Mouse (Mus musculus) kidney, embryonic 16.5 days (tissue): ENCODE results near the gene Pdk2. TPM values are rescaled to one million over a fixed set of nuclear protein-coding genes. Genes with fewer than 3 reads are reported as not detected.

Experiments
- ATAC-seq: fragments of 200-750 bp; cut with Nextera tagmentation; 2 replicates; pipeline ENCODE4 v1.8.0; 2017; ENCODE audit warnings: moderate TSS enrichment; ENCODE audit not compliant: low FRiP score, low TSS enrichment
- H3K27ac ChIP-seq: fragments of 300-500 bp; sonication (generic); 2 replicates; pipeline ENCODE4 v1.5.1; 2014; ENCODE audit warnings: low read length
- H3K27me3 ChIP-seq: fragments of 300-500 bp; sonication (generic); 2 replicates; pipeline ENCODE4 v1.6.1; 2014; ENCODE audit warnings: low read length, control low read depth, mixed read lengths; ENCODE audit not compliant: insufficient read depth
- H3K36me3 ChIP-seq: fragments of 300-500 bp; sonication (generic); 2 replicates; pipeline ENCODE4 v1.6.1; 2014; ENCODE audit warnings: low read length, control low read depth, mixed read lengths; ENCODE audit not compliant: insufficient read depth
- H3K4me1 ChIP-seq: fragments of 300-500 bp; sonication (generic); 2 replicates; pipeline ENCODE4 v1.6.1; 2014; ENCODE audit warnings: low read length, control low read depth, mixed read lengths; ENCODE audit not compliant: insufficient read depth
- H3K4me2 ChIP-seq: fragments of 300-500 bp; sonication (generic); replicated peaks from 2 replicates; pipeline ENCODE4 v1.6.1; 2014; ENCODE audit warnings: low read depth, low read length
- H3K4me3 ChIP-seq: fragments of 300-500 bp; sonication (generic); 2 replicates; pipeline ENCODE4 v1.5.1; 2014; ENCODE audit warnings: mild to moderate bottlenecking, low read length
- H3K9ac ChIP-seq: fragments of 300-500 bp; sonication (generic); replicated peaks from 2 replicates; pipeline ENCODE4 v1.6.1; 2014; ENCODE audit warnings: low read length
- H3K9me3 ChIP-seq: fragments of 300-500 bp; sonication (generic); 2 replicates; pipeline ENCODE4 v1.6.1; 2016; ENCODE audit warnings: low read length, control low read depth
- WGBS: fragments of 180-500 bp; shearing (Covaris S2); extraction: QIAGEN DNeasy Blood & Tissue Kit; methylation state at CpG from one replicate; pipeline ENCODE4 v1.1.7; 2014; 5-methylcytosine and 5-hydroxymethylcytosine counted together
- polyA plus RNA-seq: library from polyadenylated mRNA; unstranded; fragments of >200 nt; fragmentation: Nextera tagmentation; extraction: Ambion mirVana; gene quantifications from 2 replicates; pipeline ENCODE4 v1.2.1, GENCODE M21; 2015

The Pdk2 gene
- polyA plus RNA-seq, 1 experiment from 2014 or later: 72.3 TPM

DNA sequence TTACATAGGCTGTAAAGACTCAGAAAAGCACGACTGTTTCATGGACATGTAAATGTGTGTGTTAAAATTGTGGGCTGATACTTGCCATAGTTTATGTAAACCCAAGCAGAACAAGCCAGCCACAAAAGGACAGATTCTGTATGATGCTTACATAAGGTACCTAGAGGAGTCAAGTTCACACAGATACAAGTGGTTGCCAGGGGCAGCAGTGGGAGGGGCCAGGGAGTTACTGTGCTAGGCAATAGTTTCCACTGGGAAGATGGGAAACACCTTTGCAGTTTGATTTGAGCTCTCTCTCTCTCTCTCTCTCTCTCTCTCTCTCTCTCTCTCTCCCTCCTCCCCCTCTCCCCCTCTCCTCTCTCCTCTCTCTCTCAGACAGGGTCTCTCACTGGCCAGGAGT, 56.0 kb downstream of the Pdk2 start:
- no peaks in the 10 kb centered on the region for H3K27me3 ChIP-seq
- H3K36me3 ChIP-seq: no peaks in the 10 kb centered on the region
- 43% methylated on average over 1 of the region's 1 CpGs for WGBS
- no peak overlapping the region for H3K4me2 ChIP-seq
- ATAC-seq: no peak
- no peaks in the 10 kb centered on the region for H3K9me3 ChIP-seq
- H3K4me3 ChIP-seq: no peak overlapping the region
- H3K4me1 ChIP-seq: peaks cover 23% of the 10 kb centered on the region
- no peak overlapping the region for H3K27ac ChIP-seq
- no peak overlapping the region; the same call in 1 of the 2 replicates for H3K9ac ChIP-seq

DNA sequence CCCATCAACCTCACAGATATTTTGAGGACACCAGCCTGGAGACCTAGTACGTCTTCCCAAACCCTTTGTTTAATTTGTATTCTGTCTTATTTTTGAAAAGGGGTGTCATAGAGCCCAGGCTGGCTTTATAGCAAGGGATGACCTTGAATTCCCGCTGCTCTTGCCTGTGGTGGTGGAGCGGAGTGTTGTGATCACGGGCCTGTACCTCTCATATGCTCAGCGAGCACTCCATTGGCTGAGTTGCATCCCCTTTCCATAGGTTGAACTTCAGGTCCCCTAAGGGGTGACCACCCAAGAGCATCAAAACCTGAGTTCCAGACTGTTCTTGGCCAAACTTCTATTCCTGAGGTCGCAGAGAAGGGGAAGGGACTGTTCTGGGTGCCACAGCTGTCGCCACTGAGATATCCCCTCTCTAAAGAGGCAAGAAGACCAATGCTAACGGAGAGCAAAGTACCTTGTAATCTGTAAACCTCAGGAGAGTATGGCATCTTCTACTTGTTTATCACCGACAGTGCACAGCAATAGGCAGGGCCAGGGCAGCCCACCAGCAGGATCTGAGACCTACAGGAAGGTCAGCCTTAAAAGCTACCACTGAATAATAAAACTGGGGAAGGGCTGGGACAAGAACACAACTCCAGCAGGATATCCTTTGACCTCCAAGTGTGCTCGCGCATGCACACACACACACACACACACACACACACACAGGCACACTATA, 61.5 kb downstream of the Pdk2 start:
- WGBS: 77% methylated on average over 11 of the region's 11 CpGs
- peak; percentile 24 for ATAC-seq
- no peaks in the 10 kb centered on the region for H3K9me3 ChIP-seq
- no peaks in the 10 kb centered on the region for H3K4me1 ChIP-seq
- no peaks in the 10 kb centered on the region for H3K27me3 ChIP-seq
- H3K9ac ChIP-seq: peak overlapping the region; percentile 9
- H3K27ac ChIP-seq: no peak overlapping the region
- no peak overlapping the region for H3K4me3 ChIP-seq
- no peaks in the 10 kb centered on the region for H3K36me3 ChIP-seq
- H3K4me2 ChIP-seq: peak overlapping the region; percentile 45

GRCm38 (mm10) chr11:94978947-94979346, 62.2 kb downstream of the Pdk2 start:
- no peaks in the 10 kb centered on the region for H3K9me3 ChIP-seq
- H3K27ac ChIP-seq: no peak overlapping the region
- H3K36me3 ChIP-seq: no peaks in the 10 kb centered on the region
- ATAC-seq: peak; percentile 95
- H3K4me3 ChIP-seq: peak overlapping the region; percentile 16
- peak overlapping the region; percentile 45 for H3K4me2 ChIP-seq
- H3K9ac ChIP-seq: peak overlapping the region; percentile 9; the same call in 1 of the 2 replicates
- 0% methylated on average over 20 of the region's 20 CpGs for WGBS
- no peaks in the 10 kb centered on the region for H3K4me1 ChIP-seq
- no peaks in the 10 kb centered on the region for H3K27me3 ChIP-seq

DNA sequence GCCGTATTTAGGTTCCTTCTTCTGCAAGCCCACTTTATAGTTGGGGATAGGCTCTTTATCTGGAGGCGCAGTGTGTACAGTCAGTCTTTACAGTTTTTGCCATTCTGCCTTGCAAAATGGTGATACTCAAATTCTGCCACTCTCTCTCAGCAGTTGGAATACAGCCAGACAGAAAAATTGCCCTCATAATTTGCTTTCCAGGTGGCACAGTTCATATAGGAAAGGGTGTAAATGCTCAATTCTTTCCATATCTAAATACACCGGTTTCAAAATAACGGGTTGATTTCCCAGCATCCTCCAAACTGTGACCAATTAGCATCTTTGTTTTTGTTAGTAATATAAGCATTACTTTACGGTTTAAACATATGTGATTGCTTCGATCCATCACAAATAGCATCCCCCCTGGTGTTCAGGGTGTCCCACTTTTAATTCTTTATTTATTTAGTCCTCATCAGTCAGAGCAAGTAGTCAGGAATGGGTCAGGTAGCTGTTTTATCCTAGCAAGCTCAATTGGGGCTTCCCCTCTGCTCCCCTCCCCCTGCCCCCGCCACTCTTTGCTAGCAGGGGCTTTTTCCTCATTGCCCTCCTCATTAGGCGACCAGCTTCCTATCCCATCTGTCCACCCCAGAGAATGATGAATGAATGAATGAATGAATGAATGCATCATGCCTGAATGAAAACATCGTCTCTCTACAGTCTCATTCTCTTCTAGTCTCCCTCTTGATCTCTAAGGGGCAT, 62.8 kb downstream of the Pdk2 start:
- H3K9me3 ChIP-seq: no peaks in the 10 kb centered on the region
- no peaks in the 10 kb centered on the region for H3K27me3 ChIP-seq
- no peak overlapping the region for H3K27ac ChIP-seq
- no peak for ATAC-seq
- H3K36me3 ChIP-seq: no peaks in the 10 kb centered on the region
- H3K4me1 ChIP-seq: no peaks in the 10 kb centered on the region
- H3K4me3 ChIP-seq: no peak overlapping the region
- H3K9ac ChIP-seq: no peak overlapping the region
- peak overlapping the region; percentile 45 for H3K4me2 ChIP-seq
- 48% methylated on average over 9 of the region's 9 CpGs for WGBS

Other genes starting within 250 kb of the Pdk2 start
- 869 and 941 TPM in 2 replicates for gene Col1a1, start 105.1 kb downstream of the Pdk2 start, polyA plus RNA-seq
- gene Hils1, start 73.8 kb downstream of the Pdk2 start, polyA plus RNA-seq: not detected in 2 replicates
- gene Sgca, start 65.0 kb downstream of the Pdk2 start, polyA plus RNA-seq: 0.19 and 0.71 TPM in 2 replicates
- gene Ppp1r9b, start 50.3 kb downstream of the Pdk2 start, polyA plus RNA-seq: 9.9 and 10.7 TPM in 2 replicates
- 19.2 and 21.2 TPM in 2 replicates for gene Samd14, start 31.5 kb downstream of the Pdk2 start, polyA plus RNA-seq
- gene Itga3, start 35.4 kb upstream of the Pdk2 start, polyA plus RNA-seq: 25.5 and 25.8 TPM in 2 replicates
- gene Dlx3, start 78.8 kb upstream of the Pdk2 start, polyA plus RNA-seq: 1.1 TPM in 2 replicates
- gene Dlx4, start 104.9 kb upstream of the Pdk2 start, polyA plus RNA-seq: 0.08 TPM in 1 of 2 replicates, not detected in the other
- 0.12 TPM in 1 of 2 replicates, not detected in the other for gene Tac4, start 220.2 kb upstream of the Pdk2 start, polyA plus RNA-seq